Mouse (Mus musculus): ENCODE measurements around the gene Lrrc8b. TPM values are rescaled to one million over a fixed set of nuclear protein-coding genes. Genes with fewer than 3 reads are reported as not detected.
A peak's percentile ranks its signal among the peaks of the same experiment; 100 is the strongest.

The Lrrc8b gene
- total RNA-seq, 1 experiment from 2014 or later: 18.3 TPM

GRCm38 (mm10) chr5:105501136-105501535 lies 85.6 kb downstream of the Lrrc8b start:
- ATAC-seq (replicated peaks; ENCODE audit: low read depth, poor library complexity, severe bottlenecking): no peak

DNA sequence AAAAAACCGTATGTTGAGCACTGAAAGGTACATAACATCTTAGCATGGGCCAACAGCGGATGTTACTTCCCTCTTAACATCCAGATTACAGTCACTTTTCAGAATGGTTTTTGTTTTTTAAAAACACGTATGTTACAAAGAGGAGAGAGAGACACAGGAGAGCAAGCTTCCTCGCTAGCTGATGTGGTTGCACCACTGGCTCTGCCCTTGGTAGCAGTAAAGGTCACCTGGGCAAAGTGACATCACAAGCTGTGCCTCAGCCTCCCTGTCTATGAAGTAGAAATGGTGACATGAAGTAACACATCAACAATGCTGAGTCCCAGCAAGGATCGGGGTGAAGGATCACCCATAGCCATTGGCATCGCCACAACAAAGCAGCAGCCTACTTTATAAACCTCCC lies 93.2 kb downstream of the Lrrc8b start:
- no peak for ATAC-seq (replicated peaks; ENCODE audit: low read depth, poor library complexity, severe bottlenecking)

DNA sequence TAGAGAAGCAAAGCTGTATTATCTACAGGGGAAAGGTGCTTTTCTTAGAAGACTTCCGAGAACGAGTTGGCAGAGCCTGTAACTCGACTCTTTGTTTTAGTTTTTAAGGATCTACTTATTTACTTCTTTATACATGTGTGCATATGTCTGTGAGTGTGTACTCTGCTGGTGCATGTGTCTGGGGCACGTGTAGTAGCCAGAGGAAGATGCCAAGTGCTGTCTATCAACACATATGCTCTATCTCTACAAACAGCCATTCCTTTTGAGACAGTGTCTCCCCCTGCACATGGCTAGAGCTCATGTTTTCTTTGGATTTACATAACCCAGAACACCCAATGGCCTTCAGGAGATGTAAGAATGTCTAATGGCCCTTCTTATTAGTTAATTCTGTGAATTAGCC lies 96.7 kb downstream of the Lrrc8b start:
- ATAC-seq (replicated peaks; ENCODE audit: low read depth, poor library complexity, severe bottlenecking): no peak

GRCm38 (mm10) chr5:105515532-105515931 lies 100.0 kb downstream of the Lrrc8b start:
- ATAC-seq (replicated peaks; ENCODE audit: low read depth, poor library complexity, severe bottlenecking): 0 out of 2 replicates have a peak, but pooled peaks have one; percentile 5

- ATAC-seq (replicated peaks; ENCODE audit: low read depth, poor library complexity, severe bottlenecking): no peak
These were observed 100.7 kb downstream of the Lrrc8b start for GRCm38 (mm10) chr5:105516290-105516689.

DNA sequence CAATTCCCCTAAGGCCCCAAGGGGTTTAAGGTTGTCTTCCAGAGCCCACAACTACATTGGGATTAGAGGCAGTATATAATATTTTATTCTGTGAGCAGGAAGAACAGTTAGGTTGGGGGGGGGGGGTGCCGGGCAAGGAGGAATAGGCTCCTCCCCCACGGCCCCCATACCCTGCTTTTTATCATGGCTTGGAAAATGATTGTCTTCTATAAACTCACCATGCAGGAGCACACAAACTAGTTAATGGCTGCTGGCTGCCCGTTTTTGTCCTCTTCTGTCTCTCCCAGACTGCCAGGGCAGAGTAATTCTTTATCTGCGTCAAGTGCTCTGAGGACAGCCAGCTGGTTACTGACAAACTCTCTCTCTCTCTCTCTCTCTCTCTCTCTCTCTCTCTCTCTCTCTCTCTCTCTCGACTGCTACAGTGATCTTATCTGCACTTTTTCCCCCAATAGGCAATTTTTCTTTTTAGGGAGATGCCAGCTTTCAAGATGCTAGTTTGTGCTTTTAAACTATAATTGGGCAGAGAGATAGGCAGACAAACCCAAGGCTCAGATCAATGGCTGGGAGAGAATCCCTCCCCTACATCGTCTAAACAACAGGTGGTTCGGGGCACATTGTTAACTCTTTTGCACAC lies 102.5 kb downstream of the Lrrc8b start:
- ATAC-seq (replicated peaks; ENCODE audit: low read depth, poor library complexity, severe bottlenecking): no peak

- ATAC-seq (replicated peaks; ENCODE audit: low read depth, poor library complexity, severe bottlenecking): no peak; the same call in 1 of the 2 replicates
These were observed 103.1 kb downstream of the Lrrc8b start for GRCm38 (mm10) chr5:105518626-105519095.

- ATAC-seq (replicated peaks; ENCODE audit: low read depth, poor library complexity, severe bottlenecking): peak; percentile 57
These were observed 103.8 kb downstream of the Lrrc8b start, which contains the start of gene Lrrc8c for GRCm38 (mm10) chr5:105519096-105519975. TSS of gene Lrrc8c (plus strand) at chr5:105519388.

- ATAC-seq (replicated peaks; ENCODE audit: low read depth, poor library complexity, severe bottlenecking): no peak
These were observed 104.4 kb downstream of the Lrrc8b start for GRCm38 (mm10) chr5:105519976-105520300.

- no peak for ATAC-seq (replicated peaks; ENCODE audit: low read depth, poor library complexity, severe bottlenecking)
These were observed 104.9 kb downstream of the Lrrc8b start for GRCm38 (mm10) chr5:105520442-105520965.

- ATAC-seq (replicated peaks; ENCODE audit: low read depth, poor library complexity, severe bottlenecking): peak; percentile 34
These were observed 107.9 kb downstream of the Lrrc8b start for GRCm38 (mm10) chr5:105523452-105523851.

GRCm38 (mm10) chr5:105525004-105525403 lies 109.4 kb downstream of the Lrrc8b start:
- no peak for ATAC-seq (replicated peaks; ENCODE audit: low read depth, poor library complexity, severe bottlenecking)

GRCm38 (mm10) chr5:105526107-105526645 lies 110.6 kb downstream of the Lrrc8b start:
- ATAC-seq (replicated peaks; ENCODE audit: low read depth, poor library complexity, severe bottlenecking): no peak

GRCm38 (mm10) chr5:105526766-105527165 lies 111.2 kb downstream of the Lrrc8b start:
- no peak for ATAC-seq (replicated peaks; ENCODE audit: low read depth, poor library complexity, severe bottlenecking)

DNA sequence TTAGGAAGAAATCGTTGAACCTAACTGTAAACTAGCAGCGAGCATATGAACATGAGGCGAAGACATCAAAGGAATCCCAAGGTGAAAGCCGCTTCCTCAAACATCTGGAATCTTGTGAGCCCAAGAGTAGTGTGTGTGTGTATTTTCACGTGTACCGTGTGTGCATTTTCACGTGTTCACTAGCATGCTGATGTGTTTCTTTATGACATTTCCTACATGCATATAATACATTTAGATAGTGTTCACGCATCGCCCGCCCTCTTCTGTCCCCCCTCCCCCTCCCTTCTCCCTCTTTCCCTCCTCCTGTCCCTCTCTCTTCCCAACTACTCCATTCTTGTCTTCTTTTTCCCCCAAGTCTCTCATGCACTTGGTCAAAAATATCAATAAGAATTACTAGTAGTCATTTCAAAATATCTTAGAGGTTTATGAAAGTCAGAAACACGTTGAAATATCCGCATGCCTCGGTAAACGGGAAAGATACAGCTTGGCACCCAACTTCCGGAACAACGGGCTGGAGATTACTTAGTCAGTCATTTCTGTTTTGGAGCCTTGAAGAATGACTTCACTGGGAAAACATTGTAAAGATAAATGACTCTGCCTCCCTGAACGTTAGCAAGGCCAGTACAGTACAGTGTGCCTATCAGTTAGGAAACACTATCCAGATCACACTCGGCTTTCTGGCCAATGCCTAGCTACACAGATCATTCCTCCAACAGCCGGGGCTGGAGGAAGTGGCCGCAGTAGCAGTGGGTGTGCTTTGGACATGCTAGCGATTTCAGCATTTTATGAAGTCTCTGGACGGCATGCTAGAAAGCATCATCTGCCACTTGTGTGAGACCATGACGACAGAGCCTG lies 112.1 kb downstream of the Lrrc8b start:
- ATAC-seq (replicated peaks; ENCODE audit: low read depth, poor library complexity, severe bottlenecking): 0 out of 2 replicates have a peak, but pooled peaks have one; percentile 14

GRCm38 (mm10) chr5:105530576-105530975 lies 115.0 kb downstream of the Lrrc8b start:
- ATAC-seq (replicated peaks; ENCODE audit: low read depth, poor library complexity, severe bottlenecking): no peak

- ATAC-seq (replicated peaks; ENCODE audit: low read depth, poor library complexity, severe bottlenecking): no peak
These were observed 119.6 kb downstream of the Lrrc8b start for GRCm38 (mm10) chr5:105535186-105535585.

GRCm38 (mm10) chr5:105536172-105536571 lies 120.6 kb downstream of the Lrrc8b start:
- ATAC-seq (replicated peaks; ENCODE audit: low read depth, poor library complexity, severe bottlenecking): no peak

DNA sequence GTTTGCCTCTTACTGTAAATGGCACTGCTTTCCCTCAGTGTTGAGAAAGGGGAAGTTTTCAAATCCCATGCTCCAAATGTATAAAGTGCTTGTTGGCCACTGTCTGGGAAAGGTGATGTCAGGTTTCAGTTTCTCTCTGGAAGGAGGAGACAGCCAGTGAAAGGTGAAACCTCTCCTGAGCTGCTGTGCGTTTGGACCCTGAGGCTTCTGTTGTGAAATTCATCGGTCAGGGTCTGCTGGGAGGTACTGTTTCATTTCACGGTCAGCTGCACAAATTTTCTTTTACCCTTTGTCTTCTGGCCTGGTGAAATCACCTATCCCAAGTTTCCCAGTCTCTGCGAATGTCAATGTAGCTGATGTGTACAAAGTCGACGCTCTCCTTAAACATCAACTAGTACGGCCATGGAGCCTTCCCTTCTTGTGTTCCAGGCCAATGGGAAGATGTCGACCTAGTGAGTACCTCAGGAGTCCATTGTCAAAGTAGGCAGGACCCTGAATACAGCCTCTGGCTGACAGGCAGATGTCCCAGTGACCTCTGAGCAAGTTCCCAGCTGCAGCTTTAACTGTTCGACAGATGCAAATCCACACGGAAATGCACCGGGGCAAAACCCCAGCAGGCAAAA lies 121.6 kb downstream of the Lrrc8b start:
- 0 out of 2 replicates have a peak, but pooled peaks have one; percentile 32 for ATAC-seq (replicated peaks; ENCODE audit: low read depth, poor library complexity, severe bottlenecking)
